Mouse (Mus musculus) intestine, postnatal 0 days (tissue): ENCODE results near the gene Itm2c. TPM values are rescaled to one million over a fixed set of nuclear protein-coding genes. Genes with fewer than 3 reads are reported as not detected.

Source experiments
- ATAC-seq: fragments of 200-750 bp; cut with Nextera tagmentation; 2 replicates; pipeline ENCODE4 v1.8.0; 2017; ENCODE audit warnings: mild to moderate bottlenecking, moderate TSS enrichment, moderate library complexity
- H3K27ac ChIP-seq: fragments of 300-500 bp; sonication (generic); 2 replicates; pipeline ENCODE4 v1.5.1; 2014; ENCODE audit warnings: mild to moderate bottlenecking, low read depth, low read length, moderate library complexity
- H3K27me3 ChIP-seq: fragments of 300-500 bp; sonication (generic); replicated peaks from 2 replicates; pipeline ENCODE4 v1.6.1; 2014; ENCODE audit warnings: low read length, mixed read lengths; ENCODE audit not compliant: control insufficient read depth, insufficient read depth
- H3K36me3 ChIP-seq: fragments of 300-500 bp; sonication (generic); 2 replicates; pipeline ENCODE4 v1.6.1; 2014; ENCODE audit warnings: mild to moderate bottlenecking, moderate library complexity; ENCODE audit not compliant: control insufficient read depth, insufficient read depth
- H3K4me1 ChIP-seq: fragments of 300-500 bp; sonication (generic); replicated peaks from 2 replicates; pipeline ENCODE4 v1.6.1; 2014; ENCODE audit warnings: antibody characterized with exemption, low read length, mixed read lengths; ENCODE audit not compliant: control insufficient read depth, insufficient read depth
- H3K4me2 ChIP-seq: fragments of 300-500 bp; sonication (generic); replicated peaks from 2 replicates; pipeline ENCODE4 v1.6.1; 2014; ENCODE audit warnings: low read depth, mild to moderate bottlenecking, moderate library complexity
- H3K4me3 ChIP-seq: fragments of 300-500 bp; sonication (generic); 2 replicates; pipeline ENCODE4 v1.5.1; 2014; ENCODE audit warnings: low read depth, low read length
- H3K9ac ChIP-seq: fragments of 300-500 bp; sonication (generic); 2 replicates; pipeline ENCODE4 v1.6.1; 2014; ENCODE audit warnings: mild to moderate bottlenecking, low read depth, low read length
- H3K9me3 ChIP-seq: fragments of 300-500 bp; sonication (generic); 2 replicates; pipeline ENCODE4 v1.6.1; 2016; ENCODE audit warnings: mixed run types; ENCODE audit not compliant: control insufficient read depth
- CTCF ChIP-seq: sonication (generic); IDR thresholded peaks from 2 replicates; pipeline ENCODE4 v1.5.1; 2016; ENCODE audit warnings: low read depth, mild to moderate bottlenecking, control low read depth, antibody characterized with exemption, moderate library complexity
- WGBS: fragments of 180-500 bp; shearing (Covaris S2); extraction: QIAGEN DNeasy Blood & Tissue Kit; methylation state at CpG from one replicate; pipeline ENCODE4 v1.1.7; 2014; 5-methylcytosine and 5-hydroxymethylcytosine counted together
- polyA plus RNA-seq: library from polyadenylated mRNA; unstranded; fragments of >200 nt; fragmentation: Nextera tagmentation; extraction: Ambion mirVana; gene quantifications from 2 replicates; pipeline ENCODE4 v1.2.1, GENCODE M21; 2015

The Itm2c gene
- polyA plus RNA-seq, 1 experiment from 2014 or later: 113 TPM

DNA sequence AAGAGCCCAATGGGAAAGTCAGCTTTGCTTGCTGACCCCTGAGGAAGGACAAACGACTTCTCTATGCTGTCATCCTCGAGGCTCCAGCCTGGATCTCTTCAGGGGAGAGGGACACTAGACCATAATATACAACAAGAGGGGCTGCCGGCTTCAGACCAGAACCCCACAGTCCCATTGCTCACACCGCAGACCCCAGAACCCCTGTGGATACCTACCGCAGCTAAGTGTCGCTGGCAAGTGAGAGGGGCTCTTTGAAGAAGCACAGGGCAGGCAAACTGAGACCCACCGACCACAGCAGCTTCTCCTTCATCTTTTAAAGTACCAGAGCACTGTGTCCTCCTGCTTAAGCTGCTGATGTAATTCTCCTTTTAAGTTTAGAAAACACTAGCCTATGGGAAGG lies 40.5 kb downstream of the Itm2c start:
- H3K27ac ChIP-seq: no peak overlapping the region
- no peaks in the 10 kb centered on the region for H3K9me3 ChIP-seq
- TF ChIP-seq CTCF: no peak

DNA sequence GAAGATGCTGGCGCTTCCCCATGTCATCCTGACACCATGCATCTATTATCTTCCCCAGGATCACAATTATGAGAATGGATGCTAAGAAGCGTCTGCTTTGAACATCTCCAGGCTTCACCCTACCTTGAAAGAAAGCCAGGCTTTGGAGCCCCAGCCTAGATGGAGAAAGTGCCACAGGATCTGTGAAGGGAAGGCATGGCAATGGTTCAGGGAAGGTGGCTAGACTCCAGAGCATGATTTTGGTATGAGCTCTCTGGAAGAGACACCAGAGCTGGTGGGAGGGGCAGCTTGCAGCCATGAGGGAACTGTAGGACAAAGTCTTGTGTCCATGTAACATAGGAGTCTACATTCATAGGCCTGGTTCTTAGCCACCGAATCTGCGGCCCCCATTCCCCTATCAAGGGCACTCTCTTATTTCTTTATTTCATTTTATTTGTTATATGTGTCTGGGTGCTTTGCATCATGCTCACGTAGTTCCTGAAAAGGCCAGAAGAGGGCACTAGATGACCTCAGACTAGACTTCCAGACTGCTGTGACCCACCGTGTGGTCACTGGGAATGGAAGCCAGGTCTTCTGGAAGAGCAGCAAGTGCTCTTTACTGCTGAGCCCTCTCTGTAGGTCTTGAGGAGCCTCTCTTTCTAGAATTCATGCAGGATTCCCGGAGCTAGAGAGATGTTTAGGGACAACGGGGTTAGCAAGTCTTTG lies 41.2 kb downstream of the Itm2c start:
- 56% methylated on average over 8 of the region's 8 CpGs for WGBS
- Histone ChIP-seq H3K27me3 (no peaks in the 10 kb centered on the region), H3K9me3 (no peaks in the 10 kb centered on the region), H3K4me1 (0 out of 2 replicates have a peak, but pooled peaks cover 4% of the 10 kb centered on the region), H3K36me3 (no peaks in the 10 kb centered on the region), H3K4me3 (no peak overlapping the region), H3K9ac (no peak overlapping the region), H3K4me2 (no peak overlapping the region), H3K27ac (no peak overlapping the region)
- TF ChIP-seq CTCF: peak; percentile 85
- ATAC-seq: no peak

More for the DNA sequence above, 40.5 kb downstream of the Itm2c start:
- Histone ChIP-seq H3K27me3 (no peaks in the 10 kb centered on the region), H3K4me1 (0 out of 2 replicates have a peak, but pooled peaks cover 4% of the 10 kb centered on the region), H3K9ac (no peak overlapping the region), H3K36me3 (no peaks in the 10 kb centered on the region), H3K4me3 (no peak overlapping the region), H3K4me2 (no peak overlapping the region)
- WGBS: 49% methylated on average over 7 of the region's 7 CpGs
- no peak for ATAC-seq

DNA sequence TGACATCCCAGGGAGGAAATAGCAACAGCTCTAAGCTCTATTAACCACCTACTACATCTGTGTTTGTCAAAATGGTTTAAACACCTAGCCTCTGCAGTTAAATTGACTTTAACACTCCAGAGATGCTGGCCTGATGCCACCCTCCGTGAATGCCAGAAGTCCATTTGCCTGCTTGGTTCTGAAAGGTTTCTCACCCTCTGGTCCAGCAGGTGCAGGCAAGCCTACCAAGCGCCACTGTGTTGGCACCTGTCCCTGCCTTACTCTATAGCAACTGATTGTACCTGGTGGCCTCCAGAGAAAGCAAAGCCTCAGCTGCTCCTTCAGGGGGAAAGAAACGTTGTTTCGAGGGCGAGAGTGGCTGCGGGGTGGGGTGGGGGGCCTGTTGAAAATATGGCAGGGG lies 42.2 kb downstream of the Itm2c start:
- Histone ChIP-seq H3K27me3 (no peaks in the 10 kb centered on the region), H3K9me3 (no peaks in the 10 kb centered on the region), H3K4me1 (0 out of 2 replicates have a peak, but pooled peaks cover 4% of the 10 kb centered on the region), H3K27ac (no peak overlapping the region), H3K4me3 (no peak overlapping the region), H3K9ac (no peak overlapping the region), H3K36me3 (no peaks in the 10 kb centered on the region), H3K4me2 (no peak overlapping the region)
- no peak for ATAC-seq
- TF ChIP-seq CTCF: no peak
- 61% methylated on average over 6 of the region's 6 CpGs for WGBS

DNA sequence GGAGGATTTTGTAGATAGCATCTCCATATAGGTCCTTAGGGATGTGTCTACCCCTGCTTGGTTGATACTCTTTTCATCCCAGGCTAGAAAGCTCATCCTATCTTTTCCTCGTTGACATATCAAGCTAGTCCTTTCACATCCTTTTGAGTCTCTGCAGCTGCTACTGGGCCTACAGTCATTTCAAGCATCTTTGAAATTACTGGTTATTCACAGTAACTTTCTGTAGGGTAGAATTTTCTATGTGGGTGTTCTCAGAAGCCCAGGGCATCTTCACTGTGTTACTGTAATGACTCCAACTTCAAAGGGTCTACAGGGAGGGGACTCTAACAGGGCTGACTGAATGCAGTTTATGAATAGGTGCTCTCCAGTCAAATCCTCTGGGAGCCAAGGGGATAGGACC lies 43.2 kb downstream of the Itm2c start:
- TF ChIP-seq CTCF: no peak
- Histone ChIP-seq H3K4me1 (0 out of 2 replicates have a peak, but pooled peaks cover 4% of the 10 kb centered on the region), H3K9ac (no peak overlapping the region), H3K4me2 (no peak overlapping the region), H3K9me3 (no peaks in the 10 kb centered on the region), H3K36me3 (no peaks in the 10 kb centered on the region), H3K4me3 (no peak overlapping the region), H3K27me3 (no peaks in the 10 kb centered on the region), H3K27ac (no peak overlapping the region)
- WGBS: 63% methylated on average over 1 of the region's 1 CpGs
- ATAC-seq: no peak

DNA sequence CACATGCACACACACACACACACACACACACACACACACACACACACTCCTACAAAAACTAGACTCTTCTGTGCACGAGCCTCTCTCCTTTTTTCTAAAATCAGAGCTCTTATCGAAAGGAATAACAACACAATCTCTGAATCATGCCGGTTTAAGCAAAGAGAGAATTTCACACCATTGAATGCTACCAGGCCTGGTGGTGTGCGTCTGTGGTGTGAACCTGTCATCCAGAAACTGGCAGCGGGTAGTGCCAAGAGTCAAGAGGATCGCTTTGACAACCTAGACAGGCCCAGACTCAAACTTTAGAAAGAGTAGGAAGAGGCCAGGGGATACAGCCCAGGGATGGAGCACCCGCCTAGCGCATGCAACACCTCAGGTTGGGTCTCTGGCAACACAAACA lies 48.2 kb downstream of the Itm2c start:
- WGBS: 85% methylated on average over 8 of the region's 8 CpGs
- H3K9me3 ChIP-seq: no peaks in the 10 kb centered on the region
- H3K4me1 ChIP-seq: no peaks in the 10 kb centered on the region
- no peak overlapping the region for H3K4me3 ChIP-seq
- no peaks in the 10 kb centered on the region for H3K27me3 ChIP-seq
- no peaks in the 10 kb centered on the region for H3K36me3 ChIP-seq
- H3K27ac ChIP-seq: no peak overlapping the region
- H3K4me2 ChIP-seq: no peak overlapping the region
- no peak overlapping the region for H3K9ac ChIP-seq
- no peak for ATAC-seq
- no peak for TF ChIP-seq CTCF

DNA sequence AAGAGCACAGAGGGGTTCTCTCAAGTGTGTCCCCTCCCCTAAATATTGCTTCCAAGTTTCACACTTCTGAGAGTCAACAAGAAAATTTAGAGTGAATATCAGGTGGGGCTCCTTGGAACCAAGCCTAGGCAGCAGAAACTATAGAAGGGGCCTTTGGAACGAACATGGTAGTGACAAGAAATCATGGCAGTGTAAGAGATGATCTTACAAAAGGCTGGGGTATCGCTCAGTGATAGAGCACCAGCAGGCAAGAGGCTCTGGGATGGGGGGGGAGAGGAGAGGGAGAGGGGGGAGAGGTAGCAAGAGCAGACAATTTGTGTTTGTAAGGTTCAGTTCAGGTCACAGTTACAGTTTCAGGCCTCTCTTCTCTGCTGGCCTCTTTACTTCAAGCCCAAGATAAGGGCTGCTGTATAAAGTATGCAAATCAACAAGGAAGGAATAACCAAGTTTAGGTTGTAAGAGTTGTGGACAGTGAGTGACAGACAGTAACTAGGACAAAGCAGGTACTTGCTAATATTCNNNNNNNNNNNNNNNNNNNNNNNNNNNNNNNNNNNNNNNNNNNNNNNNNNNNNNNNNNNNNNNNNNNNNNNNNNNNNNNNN lies 55.1 kb downstream of the Itm2c start:
- H3K9me3 ChIP-seq: no peaks in the 10 kb centered on the region
- H3K4me3 ChIP-seq: no peak overlapping the region
- no peak overlapping the region for H3K27ac ChIP-seq
- H3K27me3 ChIP-seq: no peaks in the 10 kb centered on the region
- no peak for TF ChIP-seq CTCF
- H3K4me2 ChIP-seq: no peak overlapping the region
- no peak overlapping the region for H3K9ac ChIP-seq
- ATAC-seq: peak; percentile 65
- no peaks in the 10 kb centered on the region for H3K36me3 ChIP-seq
- no peaks in the 10 kb centered on the region for H3K4me1 ChIP-seq
- 64% methylated on average over 2 of the region's 2 CpGs for WGBS
